Mouse (Mus musculus) heart, embryonic 10.5 days (tissue): ENCODE measurements at regions not wholly inside any gene's neighbourhood (a gene's known extent, or its start where the extent isn't known, plus 50 kb on each side); places are given as distances from the start of the nearest gene placed in this dataset. TPM values are rescaled to one million over a fixed set of nuclear protein-coding genes. Genes with fewer than 3 reads are reported as not detected.
A peak's percentile ranks its signal among the peaks of the same experiment; 100 is the strongest.

Source experiments
- DNase-seq: peaks from one replicate; pipeline ENCODE4 v3.0.0-alpha.2; 2017; ENCODE audit warnings: low spot score
- H3K27ac ChIP-seq: fragments of 300-500 bp; sonication (generic); 2 replicates; pipeline ENCODE4 v1.5.1; 2016; ENCODE audit warnings: mild to moderate bottlenecking
- H3K27me3 ChIP-seq: fragments of 300-500 bp; sonication (generic); 2 replicates; pipeline ENCODE4 v1.6.1; 2016; ENCODE audit warnings: mild to moderate bottlenecking; ENCODE audit not compliant: poor library complexity, insufficient read depth, severe bottlenecking
- H3K36me3 ChIP-seq: fragments of 300-500 bp; sonication (generic); 2 replicates; pipeline ENCODE4 v1.6.1; 2016; ENCODE audit warnings: mild to moderate bottlenecking, moderate library complexity
- H3K4me1 ChIP-seq: fragments of 300-500 bp; sonication (generic); 2 replicates; pipeline ENCODE4 v1.6.1; 2016; ENCODE audit warnings: mild to moderate bottlenecking
- H3K4me3 ChIP-seq: fragments of 300-500 bp; sonication (generic); 2 replicates; pipeline ENCODE4 v1.5.1; 2016; ENCODE audit warnings: mild to moderate bottlenecking, moderate library complexity
- H3K9me3 ChIP-seq: fragments of 300-500 bp; sonication (generic); 2 replicates; pipeline ENCODE4 v1.6.1; 2016; ENCODE audit warnings: mild to moderate bottlenecking, moderate library complexity
- WGBS: fragments of 180-500 bp; shearing (Covaris S2); methylation state at CpG from one replicate; pipeline ENCODE4 v1.1.7; 2016; 5-methylcytosine and 5-hydroxymethylcytosine counted together
- microRNA-seq: library from miRNA; unstranded; fragments of <30 nt; microRNA quantifications from one replicate; pipeline ENCODE4, GENCODE M21; 2017

- Histone ChIP-seq H3K4me3 (peak overlapping the region; percentile 40), H3K27me3 (peaks cover 19% of the 10 kb centered on the region; the same call in 1 of the 2 replicates), H3K4me1 (peaks cover 4% of the 10 kb centered on the region; the same call in 1 of the 2 replicates), H3K36me3 (no peaks in the 10 kb centered on the region), H3K9me3 (no peaks in the 10 kb centered on the region), H3K27ac (no peak overlapping the region)
- no peak for DNase-seq
- WGBS, result 5% methylated on average over 17 of the region's 17 CpGs
Observed at GRCm38 (mm10) chr7:35901942-35902381, 99.2 kb upstream of the Zfp507 start.

GRCm38 (mm10) chr7:35898701-35899445, 96.1 kb upstream of the Zfp507 start:
- H3K4me3 ChIP-seq, result no peak overlapping the region
- no peak overlapping the region for H3K27ac ChIP-seq
- no peaks in the 10 kb centered on the region for H3K9me3 ChIP-seq
- H3K4me1 ChIP-seq, result peaks cover 4% of the 10 kb centered on the region; the same call in 1 of the 2 replicates
- 83% methylated on average over 6 of the region's 6 CpGs for WGBS
- DNase-seq, result no peak
- peaks cover 13% of the 10 kb centered on the region; the same call in 1 of the 2 replicates for H3K27me3 ChIP-seq
- H3K36me3 ChIP-seq, result no peaks in the 10 kb centered on the region

- Histone ChIP-seq H3K27ac (no peak overlapping the region), H3K9me3 (no peaks in the 10 kb centered on the region), H3K36me3 (no peaks in the 10 kb centered on the region), H3K4me1 (no peaks in the 10 kb centered on the region), H3K27me3 (no peaks in the 10 kb centered on the region; the same call in 1 of the 2 replicates), H3K4me3 (no peak overlapping the region)
- no peak for DNase-seq
- 19% methylated on average over 2 of the region's 2 CpGs for WGBS
Observed at GRCm38 (mm10) chr7:35893292-35893691, 90.5 kb upstream of the Zfp507 start.

DNA sequence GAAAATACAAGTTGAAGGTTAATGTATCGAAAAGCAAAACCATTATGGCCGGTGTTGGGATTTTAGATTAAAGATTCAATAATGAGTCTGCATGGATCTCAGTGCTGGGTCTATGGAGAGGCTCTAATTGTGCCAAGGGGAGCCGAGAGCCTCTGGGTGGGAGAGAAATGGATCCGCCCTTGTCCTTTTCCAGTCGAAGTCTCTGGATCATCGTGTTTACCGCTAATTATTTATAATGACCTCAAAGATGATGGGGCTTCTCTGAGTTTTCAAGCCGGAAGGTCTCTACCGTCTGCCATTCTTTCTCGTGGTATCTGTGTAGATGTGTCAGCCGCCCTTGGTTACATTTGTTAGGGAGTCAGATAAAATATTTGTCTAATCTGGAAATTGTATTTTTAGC, 83.2 kb upstream of the Zfp507 start:
- no peaks in the 10 kb centered on the region for H3K4me1 ChIP-seq
- no peaks in the 10 kb centered on the region; the same call in 1 of the 2 replicates for H3K27me3 ChIP-seq
- H3K9me3 ChIP-seq, result no peaks in the 10 kb centered on the region
- H3K36me3 ChIP-seq, result no peaks in the 10 kb centered on the region
- WGBS, result 83% methylated on average over 11 of the region's 11 CpGs
- no peak for DNase-seq
- no peak overlapping the region for H3K27ac ChIP-seq
- no peak overlapping the region for H3K4me3 ChIP-seq

GRCm38 (mm10) chr7:35879755-35880304, 77.0 kb upstream of the Zfp507 start:
- no peaks in the 10 kb centered on the region for H3K4me1 ChIP-seq
- no peaks in the 10 kb centered on the region for H3K36me3 ChIP-seq
- 38% methylated on average over 8 of the region's 9 CpGs for WGBS
- no peak overlapping the region for H3K4me3 ChIP-seq
- no peak for DNase-seq
- H3K27ac ChIP-seq, result no peak overlapping the region
- no peaks in the 10 kb centered on the region for H3K27me3 ChIP-seq
- H3K9me3 ChIP-seq, result no peaks in the 10 kb centered on the region

DNA sequence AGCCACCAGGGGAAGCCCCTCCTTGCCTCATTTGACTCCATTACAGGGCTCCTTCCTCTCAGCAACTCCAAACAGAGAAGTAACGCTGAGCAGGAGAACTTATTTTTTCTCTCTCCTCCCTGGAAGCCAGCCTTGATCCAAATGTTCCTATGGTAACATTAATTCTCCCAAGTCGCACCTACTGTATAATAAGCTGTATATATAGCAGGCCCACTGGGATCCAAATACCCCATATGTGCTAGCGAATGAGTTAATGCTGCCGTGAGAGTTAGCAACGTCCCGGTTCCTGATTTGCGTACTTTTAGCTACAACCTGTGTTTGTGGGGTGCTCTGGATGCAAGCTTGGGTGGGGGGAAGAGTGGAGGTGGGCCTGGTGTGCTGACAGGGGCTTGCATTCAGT, 75.4 kb upstream of the Zfp507 start:
- Histone ChIP-seq H3K9me3 (no peaks in the 10 kb centered on the region), H3K36me3 (no peaks in the 10 kb centered on the region), H3K27me3 (no peaks in the 10 kb centered on the region), H3K4me3 (no peak overlapping the region), H3K4me1 (no peaks in the 10 kb centered on the region), H3K27ac (no peak overlapping the region)
- 72% methylated on average over 7 of the region's 7 CpGs for WGBS
- no peak for DNase-seq

GRCm38 (mm10) chr7:35861049-35861448, 58.2 kb upstream of the Zfp507 start:
- no peak for DNase-seq
- no peak overlapping the region for H3K27ac ChIP-seq
- H3K36me3 ChIP-seq, result no peaks in the 10 kb centered on the region
- no peaks in the 10 kb centered on the region for H3K27me3 ChIP-seq
- H3K9me3 ChIP-seq, result no peaks in the 10 kb centered on the region
- H3K4me1 ChIP-seq, result no peaks in the 10 kb centered on the region
- WGBS, result 74% methylated on average over 10 of the region's 10 CpGs
- H3K4me3 ChIP-seq, result no peak overlapping the region

GRCm38 (mm10) chr7:35859601-35860000, 56.8 kb upstream of the Zfp507 start:
- no peak for DNase-seq
- no peaks in the 10 kb centered on the region for H3K4me1 ChIP-seq
- H3K36me3 ChIP-seq, result no peaks in the 10 kb centered on the region
- H3K27ac ChIP-seq, result no peak overlapping the region
- H3K9me3 ChIP-seq, result no peaks in the 10 kb centered on the region
- no peak overlapping the region for H3K4me3 ChIP-seq
- H3K27me3 ChIP-seq, result no peaks in the 10 kb centered on the region
- WGBS, result 27% methylated on average over 3 of the region's 3 CpGs

- DNase-seq, result no peak
- WGBS, result 75% methylated on average over 10 of the region's 10 CpGs
- Histone ChIP-seq H3K4me1 (no peaks in the 10 kb centered on the region), H3K9me3 (no peaks in the 10 kb centered on the region), H3K4me3 (no peak overlapping the region), H3K27ac (no peak overlapping the region), H3K36me3 (no peaks in the 10 kb centered on the region), H3K27me3 (no peaks in the 10 kb centered on the region)
Observed at GRCm38 (mm10) chr7:35857693-35858092, 54.9 kb upstream of the Zfp507 start.

Small RNA genes in the stretch of these regions (microRNA-seq; reads per million reads assigned to microRNA genes)
- gene Gm23292, result not detected
